Mouse (Mus musculus): ENCODE measurements around the gene Ube2d3. TPM values are rescaled to one million over a fixed set of nuclear protein-coding genes. Genes with fewer than 3 reads are reported as not detected.

Gene Ube2d3
- polyA plus RNA-seq, 1 experiment, result 60.9 TPM

- peak overlapping the region; percentile 98 for H3K27ac ChIP-seq (ENCODE audit: insufficient read depth, low read depth, low read length)
- TF ChIP-seq POLR2A (IDR thresholded peaks at IDR 0.05; ENCODE audit: insufficient read depth, low read depth, low read length) (peak; percentile 96), CTCF (IDR thresholded peaks at IDR 0.05; ENCODE audit: insufficient read depth, low read depth, low read length) (no peak)
- H3K4me3 ChIP-seq (ENCODE audit: insufficient read depth, low read depth, low read length), result peak overlapping the region; percentile 97
- H3K4me1 ChIP-seq (ENCODE audit: control insufficient read depth, insufficient read depth, low read length), result no peaks in the 10 kb centered on the region
- WGBS, result under 1% methylated on average over 101 of the region's 103 CpGs
These were observed 14.9 kb upstream of the Ube2d3 start for GRCm38 (mm10) chr3:135422856-135423607.

GRCm38 (mm10) chr3:135423608-135424212 lies 14.2 kb upstream of the Ube2d3 start, which contains the start of gene Cisd2:
Cisd2 (minus strand) TSS chr3:135423925.
- no peak for TF ChIP-seq POLR2A (IDR thresholded peaks at IDR 0.05; ENCODE audit: insufficient read depth, low read depth, low read length)
- no peak for TF ChIP-seq CTCF (IDR thresholded peaks at IDR 0.05; ENCODE audit: insufficient read depth, low read depth, low read length)
- Histone ChIP-seq H3K4me3 (ENCODE audit: insufficient read depth, low read depth, low read length) (peak within 1 kb of the TSS; percentile 97), H3K27ac (ENCODE audit: insufficient read depth, low read depth, low read length) (peak within 1 kb of the TSS; percentile 98), H3K4me1 (ENCODE audit: control insufficient read depth, insufficient read depth, low read length) (no peaks in the 10 kb centered on the region)
- under 1% methylated on average over 8 of the region's 8 CpGs for WGBS

DNA sequence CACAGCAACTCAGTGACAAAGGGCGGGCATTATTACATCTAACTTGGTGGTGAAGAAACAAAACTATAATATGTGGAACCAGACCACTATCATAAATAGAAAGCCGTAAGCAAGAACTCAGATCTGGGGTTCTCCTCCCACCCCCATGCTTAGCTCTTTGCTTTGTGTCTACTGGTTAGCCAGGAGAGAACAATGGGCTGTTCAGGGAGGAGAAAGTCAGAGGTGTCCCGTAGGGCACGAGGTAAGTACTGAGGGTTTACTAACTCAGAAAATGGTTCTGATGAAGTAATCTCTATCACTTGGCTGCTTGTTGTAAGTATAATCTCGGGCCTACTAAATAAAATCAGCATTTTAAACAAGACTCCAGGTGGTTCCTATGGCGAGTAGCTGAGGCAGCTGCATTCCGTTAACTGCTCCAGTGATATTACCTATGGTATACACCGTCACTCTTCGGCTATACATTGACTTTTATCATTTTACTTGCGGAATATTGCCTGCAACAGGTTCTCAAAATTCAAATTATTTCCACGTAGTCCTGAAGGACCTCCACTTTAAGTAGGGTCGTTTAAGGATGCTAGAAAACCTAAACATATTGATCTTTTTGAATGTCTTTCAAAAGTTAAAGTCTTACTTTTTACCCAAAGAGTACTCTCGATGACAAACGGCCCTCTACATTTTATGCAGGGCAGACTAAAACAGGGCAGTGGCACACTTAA lies 890 bp upstream of the Ube2d3 start:
- Histone ChIP-seq H3K4me1 (ENCODE audit: control insufficient read depth, insufficient read depth, low read length) (no peaks in the 10 kb centered on the region), H3K27ac (ENCODE audit: insufficient read depth, low read depth, low read length) (peak overlapping the region; percentile 93), H3K4me3 (ENCODE audit: insufficient read depth, low read depth, low read length) (no peak overlapping the region)
- 33% methylated on average over 14 of the region's 14 CpGs for WGBS
- TF ChIP-seq POLR2A (IDR thresholded peaks at IDR 0.05; ENCODE audit: insufficient read depth, low read depth, low read length) (no peak), CTCF (IDR thresholded peaks at IDR 0.05; ENCODE audit: insufficient read depth, low read depth, low read length) (no peak)

- Histone ChIP-seq H3K4me1 (ENCODE audit: control insufficient read depth, insufficient read depth, low read length) (no peaks in the 10 kb centered on the region), H3K4me3 (ENCODE audit: insufficient read depth, low read depth, low read length) (peak overlapping the region; percentile 88), H3K27ac (ENCODE audit: insufficient read depth, low read depth, low read length) (peak overlapping the region; percentile 76)
- TF ChIP-seq CTCF (IDR thresholded peaks at IDR 0.05; ENCODE audit: insufficient read depth, low read depth, low read length) (no peak), POLR2A (IDR thresholded peaks at IDR 0.05; ENCODE audit: insufficient read depth, low read depth, low read length) (peak; percentile 60)
- WGBS, result under 1% methylated on average over 50 of the region's 50 CpGs
These were observed 573 bp downstream of the Ube2d3 start for GRCm38 (mm10) chr3:135438531-135438912.

GRCm38 (mm10) chr3:135438913-135439531 lies 1.1 kb downstream of the Ube2d3 start:
- under 1% methylated on average over 61 of the region's 76 CpGs for WGBS
- no peaks in the 10 kb centered on the region for H3K4me1 ChIP-seq (ENCODE audit: control insufficient read depth, insufficient read depth, low read length)
- peak overlapping the region; percentile 92 for H3K27ac ChIP-seq (ENCODE audit: insufficient read depth, low read depth, low read length)
- peak overlapping the region; percentile 88 for H3K4me3 ChIP-seq (ENCODE audit: insufficient read depth, low read depth, low read length)
- no peak for TF ChIP-seq CTCF (IDR thresholded peaks at IDR 0.05; ENCODE audit: insufficient read depth, low read depth, low read length)
- no peak; the same call in 1 of the 2 replicates for TF ChIP-seq POLR2A (IDR thresholded peaks at IDR 0.05; ENCODE audit: insufficient read depth, low read depth, low read length)

DNA sequence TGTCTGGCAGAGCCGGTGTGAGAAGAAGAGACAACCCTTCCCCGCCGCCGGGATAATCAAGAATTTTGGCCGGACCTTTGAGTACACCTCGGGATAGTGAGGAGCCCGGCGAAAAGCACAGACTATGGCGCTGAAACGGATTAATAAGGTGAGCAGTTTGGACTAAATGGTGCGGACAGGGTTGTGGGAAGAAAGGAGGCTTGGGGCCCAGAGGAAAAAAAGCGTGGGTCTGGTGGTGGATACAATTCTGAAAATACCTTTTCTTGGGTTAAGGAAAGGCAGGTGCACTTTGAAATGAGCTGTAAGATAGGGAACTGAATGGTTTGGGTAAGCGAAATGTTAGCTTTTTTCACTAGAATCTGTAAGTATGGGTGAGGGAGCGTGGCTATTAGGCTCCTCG lies 1.7 kb downstream of the Ube2d3 start:
- 0 out of 2 replicates have a peak overlapping the region, but pooled peaks have one; percentile 92 for H3K27ac ChIP-seq (ENCODE audit: insufficient read depth, low read depth, low read length)
- no peaks in the 10 kb centered on the region for H3K4me1 ChIP-seq (ENCODE audit: control insufficient read depth, insufficient read depth, low read length)
- TF ChIP-seq POLR2A (IDR thresholded peaks at IDR 0.05; ENCODE audit: insufficient read depth, low read depth, low read length) (no peak), CTCF (IDR thresholded peaks at IDR 0.05; ENCODE audit: insufficient read depth, low read depth, low read length) (no peak)
- H3K4me3 ChIP-seq (ENCODE audit: insufficient read depth, low read depth, low read length), result peak overlapping the region; percentile 88
- under 1% methylated on average over 15 of the region's 15 CpGs for WGBS

DNA sequence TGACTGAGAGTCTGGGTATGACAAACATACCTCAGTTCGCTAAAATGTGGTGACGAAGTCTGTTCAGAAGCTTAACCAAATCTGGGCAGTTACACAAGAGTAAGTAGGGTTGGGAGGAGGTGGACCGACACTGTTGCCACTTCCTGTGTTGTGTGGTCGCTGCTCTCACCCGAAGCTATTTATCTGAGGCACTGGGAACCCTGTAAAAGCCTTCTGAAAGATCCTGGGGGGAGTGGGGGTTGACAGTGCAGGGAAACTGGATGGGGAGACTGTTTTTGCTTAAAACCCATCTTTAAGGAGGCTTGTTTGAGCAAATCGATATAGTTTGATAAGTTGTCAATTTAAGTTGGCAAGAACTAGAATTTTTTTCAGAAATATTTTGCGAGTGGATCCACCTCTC lies 2.3 kb downstream of the Ube2d3 start:
- 3% methylated on average over 7 of the region's 7 CpGs for WGBS
- Histone ChIP-seq H3K4me3 (ENCODE audit: insufficient read depth, low read depth, low read length) (peak overlapping the region; percentile 49), H3K27ac (ENCODE audit: insufficient read depth, low read depth, low read length) (no peak overlapping the region), H3K4me1 (ENCODE audit: control insufficient read depth, insufficient read depth, low read length) (no peaks in the 10 kb centered on the region)
- TF ChIP-seq CTCF (IDR thresholded peaks at IDR 0.05; ENCODE audit: insufficient read depth, low read depth, low read length), result no peak
- no peak for TF ChIP-seq POLR2A (IDR thresholded peaks at IDR 0.05; ENCODE audit: insufficient read depth, low read depth, low read length)

GRCm38 (mm10) chr3:135440621-135441020 lies 2.7 kb downstream of the Ube2d3 start:
- 1% methylated on average over 10 of the region's 10 CpGs for WGBS
- Histone ChIP-seq H3K4me3 (ENCODE audit: insufficient read depth, low read depth, low read length) (no peak overlapping the region; the same call in 1 of the 2 replicates), H3K4me1 (ENCODE audit: control insufficient read depth, insufficient read depth, low read length) (no peaks in the 10 kb centered on the region), H3K27ac (ENCODE audit: insufficient read depth, low read depth, low read length) (no peak overlapping the region)
- TF ChIP-seq POLR2A (IDR thresholded peaks at IDR 0.05; ENCODE audit: insufficient read depth, low read depth, low read length) (no peak), CTCF (IDR thresholded peaks at IDR 0.05; ENCODE audit: insufficient read depth, low read depth, low read length) (no peak)
